Mouse (Mus musculus) spleen, adult 12 weeks (tissue): ENCODE measurements around the gene Sorcs3.

Experiments used
- DNase-seq: peaks from one replicate; pipeline ENCODE4 v3.0.0; 2022; ENCODE audit warnings: low spot score

The Sorcs3 gene

GRCm38 (mm10) chr19:48285602-48286225, 79.9 kb downstream of the Sorcs3 start:
- DNase-seq, result no peak

GRCm38 (mm10) chr19:48294251-48294650, 88.4 kb downstream of the Sorcs3 start:
- DNase-seq, result no peak

GRCm38 (mm10) chr19:48298384-48298783, 92.6 kb downstream of the Sorcs3 start:
- no peak for DNase-seq

- no peak for DNase-seq
Measured at GRCm38 (mm10) chr19:48300440-48301231, 94.8 kb downstream of the Sorcs3 start.

GRCm38 (mm10) chr19:48301300-48301699, 95.5 kb downstream of the Sorcs3 start:
- no peak for DNase-seq

- no peak for DNase-seq
Measured at GRCm38 (mm10) chr19:48308341-48308740, 102.5 kb downstream of the Sorcs3 start.

- no peak for DNase-seq
Measured at GRCm38 (mm10) chr19:48309531-48310337, 103.9 kb downstream of the Sorcs3 start.

- DNase-seq, result no peak
Measured at GRCm38 (mm10) chr19:48310338-48310710, 104.5 kb downstream of the Sorcs3 start.

- DNase-seq, result no peak
Measured at GRCm38 (mm10) chr19:48313776-48314175, 108.0 kb downstream of the Sorcs3 start.

- DNase-seq, result no peak
Measured at GRCm38 (mm10) chr19:48327115-48327514, 121.3 kb downstream of the Sorcs3 start.

GRCm38 (mm10) chr19:48328171-48328570, 122.3 kb downstream of the Sorcs3 start:
- no peak for DNase-seq

GRCm38 (mm10) chr19:48331640-48332039, 125.8 kb downstream of the Sorcs3 start:
- no peak for DNase-seq

GRCm38 (mm10) chr19:48333085-48333484, 127.3 kb downstream of the Sorcs3 start:
- DNase-seq, result no peak

- DNase-seq, result no peak
Measured at GRCm38 (mm10) chr19:48337461-48337860, 131.6 kb downstream of the Sorcs3 start.

GRCm38 (mm10) chr19:48338098-48338497, 132.3 kb downstream of the Sorcs3 start:
- no peak for DNase-seq

GRCm38 (mm10) chr19:48342770-48343169, 136.9 kb downstream of the Sorcs3 start:
- DNase-seq, result no peak

GRCm38 (mm10) chr19:48343442-48343841, 137.6 kb downstream of the Sorcs3 start:
- no peak for DNase-seq

GRCm38 (mm10) chr19:48347116-48347515, 141.3 kb downstream of the Sorcs3 start:
- no peak for DNase-seq

- DNase-seq, result no peak
Measured at GRCm38 (mm10) chr19:48356806-48357205, 151.0 kb downstream of the Sorcs3 start.

- DNase-seq, result no peak
Measured at GRCm38 (mm10) chr19:48362167-48362566, 156.3 kb downstream of the Sorcs3 start.

GRCm38 (mm10) chr19:48368056-48368455, 162.2 kb downstream of the Sorcs3 start:
- DNase-seq, result no peak

- no peak for DNase-seq
Measured at GRCm38 (mm10) chr19:48371787-48372186, 166.0 kb downstream of the Sorcs3 start.
